Mouse (Mus musculus) stomach, embryonic 16.5 days (tissue): Measurements from ENCODE around the gene Mis12. TPM values are rescaled to one million over a fixed set of nuclear protein-coding genes. Genes with fewer than 3 reads are reported as not detected.
A peak's percentile ranks its signal among the peaks of the same experiment; 100 is the strongest.

ENCODE experiments used
- ATAC-seq: fragments of 200-750 bp; cut with Nextera tagmentation; 2 replicates; pipeline ENCODE4 v1.8.0; 2017; ENCODE audit warnings: moderate number of reproducible peaks, moderate TSS enrichment; ENCODE audit not compliant: insufficient read depth, low FRiP score
- H3K27ac ChIP-seq: fragments of 300-500 bp; sonication (generic); 2 replicates; pipeline ENCODE4 v1.5.1; 2014; ENCODE audit warnings: low read length
- H3K27me3 ChIP-seq: fragments of 300-500 bp; sonication (generic); 2 replicates; pipeline ENCODE4 v1.6.1; 2014; ENCODE audit warnings: low read length, control low read depth, mixed read lengths; ENCODE audit not compliant: control insufficient read depth, insufficient read depth
- H3K36me3 ChIP-seq: fragments of 300-500 bp; sonication (generic); 2 replicates; pipeline ENCODE4 v1.6.1; 2014; ENCODE audit warnings: low read length; ENCODE audit not compliant: control insufficient read depth, insufficient read depth
- H3K4me1 ChIP-seq: fragments of 300-500 bp; sonication (generic); 2 replicates; pipeline ENCODE4 v1.6.1; 2014; ENCODE audit warnings: low read length, control low read depth, mixed read lengths; ENCODE audit not compliant: control insufficient read depth, insufficient read depth
- H3K4me2 ChIP-seq: fragments of 300-500 bp; sonication (generic); 2 replicates; pipeline ENCODE4 v1.6.1; 2014; ENCODE audit warnings: low read depth, low read length, mixed read lengths
- H3K4me3 ChIP-seq: fragments of 300-500 bp; sonication (generic); replicated peaks from 2 replicates; pipeline ENCODE4 v1.5.1; 2014; ENCODE audit warnings: mild to moderate bottlenecking, low read length
- H3K9ac ChIP-seq: fragments of 300-500 bp; sonication (generic); 2 replicates; pipeline ENCODE4 v1.6.1; 2014; ENCODE audit warnings: low read length
- H3K9me3 ChIP-seq: fragments of 300-500 bp; sonication (generic); replicated peaks from 2 replicates; pipeline ENCODE4 v1.6.1; 2016; ENCODE audit warnings: low read length, control low read depth; ENCODE audit not compliant: control insufficient read depth
- WGBS: fragments of 180-500 bp; shearing (Covaris S2); extraction: QIAGEN DNeasy Blood & Tissue Kit; methylation state at CpG from one replicate; pipeline ENCODE4 v1.1.7; 2014; 5-methylcytosine and 5-hydroxymethylcytosine counted together
- polyA plus RNA-seq: library from polyadenylated mRNA; unstranded; fragments of >200 nt; fragmentation: Nextera tagmentation; extraction: Ambion mirVana; gene quantifications from 2 replicates; pipeline ENCODE4 v1.2.1, GENCODE M21; 2015

Gene Mis12
- polyA plus RNA-seq, 1 experiment from 2014 or later: 41.9 TPM

DNA sequence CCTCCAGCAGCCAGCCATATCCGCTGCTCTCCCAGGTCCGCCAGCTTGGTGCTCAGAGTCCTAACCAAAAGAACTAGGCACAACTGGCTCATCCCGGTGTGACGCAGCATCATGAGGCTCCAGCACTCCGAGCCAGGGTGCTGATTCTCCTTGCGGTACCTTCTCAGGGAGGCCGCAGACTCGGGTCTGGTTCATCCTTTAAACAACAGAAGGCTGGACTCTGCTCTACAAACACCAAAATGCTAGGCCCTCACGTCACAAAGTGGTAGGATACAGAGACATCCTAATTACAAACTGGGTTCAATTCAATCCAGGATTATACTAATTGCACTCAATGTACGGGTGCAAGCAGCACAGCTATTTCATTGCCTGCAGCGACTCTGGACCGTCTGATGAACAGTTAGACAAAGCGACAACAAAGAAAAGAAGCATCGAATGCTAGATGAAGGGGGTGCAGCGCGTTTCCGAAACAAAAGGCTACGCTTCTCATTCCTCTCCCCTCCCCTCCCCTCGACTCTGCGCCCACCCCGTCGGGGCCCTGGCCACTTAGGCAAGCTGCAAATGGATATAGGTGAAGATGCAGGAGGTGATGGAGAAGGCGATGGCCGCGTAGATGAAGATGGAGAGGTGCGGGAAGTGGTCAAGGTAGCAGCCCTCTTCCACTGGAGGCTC is 13.2 kb downstream of the Mis12 start:
- WGBS: 6% methylated on average over 26 of the region's 26 CpGs
- 0 out of 2 replicates have a peak, but pooled peaks have one; percentile 2 for ATAC-seq

DNA sequence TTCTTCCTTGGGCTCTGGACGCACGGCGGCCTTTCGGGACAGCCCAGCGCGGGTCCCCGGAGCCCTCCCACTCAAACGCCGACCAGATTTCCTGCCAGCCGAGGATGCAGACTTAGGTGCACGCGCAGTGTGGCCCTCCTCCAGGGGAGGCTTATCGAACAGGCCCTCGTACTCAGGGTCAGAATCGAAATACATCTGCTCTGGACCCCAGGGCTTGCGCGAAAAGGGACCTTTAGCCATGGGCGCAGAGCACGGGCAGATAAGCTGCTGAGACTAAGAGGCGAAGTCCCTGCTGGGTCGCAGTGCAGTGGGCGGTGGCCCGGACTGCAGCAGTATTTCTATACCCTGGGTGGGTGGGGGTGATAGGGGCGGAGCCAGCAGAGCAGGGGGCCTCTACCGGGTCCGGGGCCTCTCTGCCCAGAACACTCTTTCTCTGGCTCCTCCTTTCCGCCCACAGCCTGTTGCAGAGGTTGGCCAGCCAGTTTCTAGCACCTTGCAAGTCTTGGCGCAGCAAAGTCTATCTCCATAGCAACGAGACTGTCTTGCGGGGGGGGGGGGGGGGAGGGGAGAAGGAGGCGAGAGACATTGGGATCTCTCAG is 13.9 kb downstream of the Mis12 start, which contains the start of gene 6330403K07Rik:
Gene 6330403K07Rik (minus strand): TSS at position 351 of the 599 bp plus-strand sequence.
- ATAC-seq: peak; percentile 97
- H3K27ac ChIP-seq: peak within 1 kb of the TSS; percentile 74

More for the DNA sequence above, 13.2 kb downstream of the Mis12 start:
- peak overlapping the region; percentile 63 for H3K4me3 ChIP-seq
- peak overlapping the region; percentile 74 for H3K27ac ChIP-seq
- no peaks in the 10 kb centered on the region for H3K9me3 ChIP-seq
- H3K27me3 ChIP-seq: no peaks in the 10 kb centered on the region
- H3K36me3 ChIP-seq: no peaks in the 10 kb centered on the region
- peak overlapping the region; percentile 75 for H3K9ac ChIP-seq
- H3K4me1 ChIP-seq: peaks cover 3% of the 10 kb centered on the region; the same call in 1 of the 2 replicates
- peak overlapping the region; percentile 76 for H3K4me2 ChIP-seq

DNA sequence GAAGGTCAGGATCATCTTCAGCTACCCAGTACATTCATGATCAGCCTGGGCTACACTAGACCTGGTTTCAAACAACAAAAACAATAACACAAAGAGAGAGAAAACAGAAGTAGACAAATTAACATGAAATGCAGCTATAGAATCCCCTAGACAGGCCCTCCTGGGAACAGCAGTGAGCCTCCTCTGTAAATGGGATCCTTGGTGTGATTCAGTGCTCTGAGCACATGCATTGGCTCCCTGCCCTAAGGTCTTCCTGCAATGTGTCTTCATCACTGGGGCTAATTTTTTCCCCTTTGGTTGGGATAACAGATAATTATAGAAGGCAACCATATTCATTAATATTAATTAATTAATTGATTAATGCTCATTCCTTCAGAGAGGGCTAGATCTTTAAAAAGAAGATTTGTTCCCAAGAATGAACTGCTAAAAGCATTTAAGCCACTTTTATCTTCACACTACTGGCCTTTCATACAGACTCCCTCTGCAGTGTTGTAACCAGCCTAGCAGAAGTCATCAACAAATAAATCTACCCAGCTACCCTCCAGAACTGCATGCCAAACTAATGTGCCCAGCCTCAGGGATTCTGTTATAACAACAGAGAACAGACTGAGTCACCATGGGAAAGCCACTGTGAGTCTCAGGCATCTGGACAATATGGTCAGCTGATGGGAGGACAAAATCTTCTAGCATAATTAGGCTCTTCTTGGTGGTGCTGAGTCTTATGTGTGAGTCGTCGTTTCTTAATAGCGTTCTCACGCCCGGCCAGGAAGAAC is 20.3 kb downstream of the Mis12 start:
- Histone ChIP-seq H3K27ac (no peak overlapping the region), H3K9ac (no peak overlapping the region), H3K4me3 (no peak overlapping the region), H3K36me3 (no peaks in the 10 kb centered on the region), H3K4me2 (no peak overlapping the region), H3K27me3 (no peaks in the 10 kb centered on the region), H3K9me3 (no peaks in the 10 kb centered on the region), H3K4me1 (no peaks in the 10 kb centered on the region)
- 96% methylated on average over 5 of the region's 5 CpGs for WGBS
- ATAC-seq: no peak

More for the DNA sequence above, 13.9 kb downstream of the Mis12 start, which contains the start of gene 6330403K07Rik:
- Histone ChIP-seq H3K36me3 (no peaks in the 10 kb centered on the region), H3K4me1 (peaks cover 3% of the 10 kb centered on the region; the same call in 1 of the 2 replicates), H3K27me3 (no peaks in the 10 kb centered on the region), H3K9ac (peak within 1 kb of the TSS; percentile 75), H3K9me3 (no peaks in the 10 kb centered on the region), H3K4me2 (peak within 1 kb of the TSS; percentile 76), H3K4me3 (peak within 1 kb of the TSS; percentile 63)
- WGBS: under 1% methylated on average over 29 of the region's 31 CpGs

DNA sequence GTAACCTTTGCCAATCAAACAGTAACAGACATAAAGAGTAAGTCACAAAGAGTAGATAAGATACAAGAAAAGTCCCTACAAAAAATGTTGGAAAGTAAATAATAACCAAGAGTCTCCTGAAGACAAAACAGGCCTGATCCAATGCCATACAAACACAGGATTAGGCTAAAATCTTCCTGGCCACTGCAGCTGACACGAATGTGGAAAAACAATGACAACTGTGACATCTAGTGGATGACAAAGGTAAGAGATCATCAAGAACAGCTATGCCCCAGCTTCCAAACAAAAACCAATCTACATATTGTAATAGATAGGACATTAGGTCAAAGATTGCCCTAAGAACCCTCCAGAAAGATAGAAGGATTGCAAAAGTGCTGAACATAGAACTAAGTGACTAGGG is 33.1 kb downstream of the Mis12 start:
- WGBS: 0% methylated on average over 1 of the region's 1 CpGs
- Histone ChIP-seq H3K27ac (no peak overlapping the region), H3K4me1 (no peaks in the 10 kb centered on the region), H3K27me3 (no peaks in the 10 kb centered on the region), H3K4me2 (no peak overlapping the region), H3K36me3 (no peaks in the 10 kb centered on the region), H3K4me3 (no peak overlapping the region), H3K9me3 (no peaks in the 10 kb centered on the region), H3K9ac (no peak overlapping the region)
- ATAC-seq: no peak

DNA sequence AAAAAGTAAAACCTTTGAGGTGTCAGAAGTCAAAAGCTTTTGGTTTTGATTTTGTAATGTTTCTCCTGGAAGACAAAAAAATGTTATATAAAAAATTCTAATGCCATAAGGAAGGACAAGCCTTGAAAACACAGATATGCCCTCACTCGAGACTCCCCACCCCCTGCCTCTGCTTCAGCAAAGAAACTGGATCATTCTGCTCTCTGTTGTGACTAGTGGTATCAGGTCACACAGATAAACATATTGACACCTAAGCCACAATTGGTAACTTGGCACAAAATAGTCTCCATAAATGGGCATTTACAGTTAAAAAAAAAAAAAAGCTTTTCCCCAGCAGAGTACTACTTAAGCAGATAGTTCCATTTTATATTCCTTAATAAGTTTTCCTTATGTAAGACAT is 56.9 kb downstream of the Mis12 start:
- Histone ChIP-seq H3K9me3 (no peaks in the 10 kb centered on the region), H3K36me3 (no peaks in the 10 kb centered on the region), H3K4me2 (no peak overlapping the region), H3K4me3 (no peak overlapping the region), H3K27me3 (no peaks in the 10 kb centered on the region), H3K27ac (no peak overlapping the region), H3K9ac (no peak overlapping the region), H3K4me1 (no peaks in the 10 kb centered on the region)
- no peak for ATAC-seq
- 73% methylated on average over 1 of the region's 1 CpGs for WGBS

Other genes starting within 250 kb of the Mis12 start
- 0.66 TPM in 1 of 2 replicates, not detected in the other for gene Scimp, start 207.0 kb upstream of the Mis12 start, polyA plus RNA-seq
- gene Rabep1, start 174.8 kb upstream of the Mis12 start, polyA plus RNA-seq: 22.2 and 27.5 TPM in 2 replicates
- gene Nup88, start 49.6 kb upstream of the Mis12 start, polyA plus RNA-seq: 107 and 116 TPM in 2 replicates
- gene Rpain, start 49.4 kb upstream of the Mis12 start, polyA plus RNA-seq: 66.1 and 72.2 TPM in 2 replicates
- gene C1qbp, start 36.6 kb upstream of the Mis12 start, polyA plus RNA-seq: 211 and 239 TPM in 2 replicates
- gene Dhx33, start 15.2 kb upstream of the Mis12 start, polyA plus RNA-seq: 16.4 and 16.5 TPM in 2 replicates
- 51.2 and 63.1 TPM in 2 replicates for gene Derl2, start 230 bp downstream of the Mis12 start, polyA plus RNA-seq
- gene 6330403K07Rik, start 13.9 kb downstream of the Mis12 start, polyA plus RNA-seq: 62.5 and 63.1 TPM in 2 replicates
- gene Nlrp1a, start 125.1 kb downstream of the Mis12 start, polyA plus RNA-seq: 0.26 and 0.32 TPM in 2 replicates
- gene Nlrp1b, start 211.1 kb downstream of the Mis12 start, polyA plus RNA-seq: 0.06 TPM in 1 of 2 replicates, not detected in the other